Mouse (Mus musculus) layer of hippocampus, postnatal 10 days (tissue): ENCODE measurements around the gene Gm4513. TPM values are rescaled to one million over a fixed set of nuclear protein-coding genes. Genes with fewer than 3 reads are reported as not detected.
"Not testable (repeated sequence)": the region's sequence is repeated elsewhere in the genome, so short reads cannot be mapped to it uniquely, and the experiment has no call there.

Experiments used
- DNase-seq, 2 experiments: peaks; one replicate each; pipeline ENCODE4 v3.0.0; 2021; ENCODE audit warnings: low spot score in 2 of 2
- long read RNA-seq: library from polyadenylated mRNA; stranded (forward); transcript quantifications from one replicate; pipeline ENCODE4 v2.0.0, GENCODE M21; 2023
- total RNA-seq, 2 experiments: library from RNA; stranded (reverse); gene quantifications; 2 replicates each; pipeline ENCODE4 v1.2.3; 2021

Gm4513 gene
- not detected for total RNA-seq
- long read RNA-seq, result 0 reads

- DNase-seq, result not testable (repeated sequence)
Measured at GRCm38 (mm10) chr7:20598921-20599320, at the start of gene Gm4513. Gm4513 (minus strand) TSS chr7:20599021.

- DNase-seq, result not testable (repeated sequence)
Measured at GRCm38 (mm10) chr7:20576141-20576540, 22.7 kb downstream of the Gm4513 start, which contains the start of gene Gm4141. Gm4141 (minus strand) TSS chr7:20576241.

DNA sequence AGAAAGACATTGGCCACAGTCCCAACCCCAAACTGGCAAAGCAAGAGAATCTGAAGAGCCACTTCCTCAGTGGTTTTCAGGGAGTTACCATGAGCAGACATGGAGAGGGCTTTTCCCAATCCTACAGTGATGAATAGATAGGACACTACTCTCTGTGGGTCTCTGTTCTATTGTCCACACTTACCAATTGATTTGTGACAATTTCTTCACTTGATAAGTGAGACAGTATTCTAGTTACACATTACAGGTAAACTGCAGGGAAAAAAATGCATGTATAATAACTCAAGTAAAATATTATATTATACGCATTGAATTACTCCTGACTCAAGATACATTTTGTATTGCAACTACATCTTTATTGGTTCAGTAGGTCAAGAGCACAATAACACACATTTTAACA is 53.2 kb downstream of the Gm4513 start, which contains the start of gene Gm5726:
Gene Gm5726 (minus strand): TSS at position 101 of the 400 bp plus-strand sequence.
- DNase-seq, result not testable (repeated sequence)

Other genes starting within 250 kb of the Gm4513 start
- gene Gm5728, start 223.6 kb downstream of the Gm4513 start, total RNA-seq, result not detected
- not detected for gene Vmn1r100, start 181.1 kb downstream of the Gm4513 start, total RNA-seq
- gene Vmn1r101, start 156.4 kb downstream of the Gm4513 start, total RNA-seq, result not detected
- not detected for gene Gm10670, start 124.1 kb downstream of the Gm4513 start, total RNA-seq
- gene Vmn1r103, start 88.5 kb downstream of the Gm4513 start, total RNA-seq, result not detected
- not detected for gene Vmn1r104, start 65.2 kb downstream of the Gm4513 start, total RNA-seq
- gene Gm5726, start 53.3 kb downstream of the Gm4513 start, total RNA-seq, result not detected
- not detected for gene Gm4141, start 22.8 kb downstream of the Gm4513 start, total RNA-seq
- not detected for gene Vmn1r107, start 69.9 kb upstream of the Gm4513 start, total RNA-seq
- not detected for gene Vmn1r111, start 104.2 kb upstream of the Gm4513 start, total RNA-seq
- gene Gm10668, start 131.6 kb upstream of the Gm4513 start, total RNA-seq, result not detected
- not detected for gene Vmn1r112, start 172.2 kb upstream of the Gm4513 start, total RNA-seq
- gene Vmn1r113, start 188.3 kb upstream of the Gm4513 start, total RNA-seq, result not detected
- gene Vmn1r114, start 213.2 kb upstream of the Gm4513 start, total RNA-seq, result not detected
- not detected for gene Vmn1r115, start 246.0 kb upstream of the Gm4513 start, total RNA-seq